Mouse (Mus musculus) layer of hippocampus, postnatal 14 days (tissue): ENCODE data around the gene Foxp4. TPM values are rescaled to one million over a fixed set of nuclear protein-coding genes. Genes with fewer than 3 reads are reported as not detected.

ENCODE experiments used
- DNase-seq, 2 experiments: peaks; one replicate each; pipeline ENCODE4 v3.0.0; 2021 to 2022; ENCODE audit warnings: low spot score in 2 of 2, mixed read lengths in 1 of 2
- total RNA-seq, 2 experiments: library from RNA; stranded (reverse); gene quantifications; 2 replicates each; pipeline ENCODE4 v1.2.3; 2021

Gene Foxp4
- total RNA-seq, 2 experiments from 2014 or later: 43.4 to 49.1 TPM

GRCm38 (mm10) chr17:47818038-47818725, 106.3 kb downstream of the Foxp4 start:
- no peak for DNase-seq

Other genes starting within 250 kb of the Foxp4 start
- 100 to 1,000 TPM; 225 to 243 TPM for gene Tomm6, start 236.3 kb downstream of the Foxp4 start, total RNA-seq
- 10 to 100 TPM; 22.2 to 27.6 TPM for gene Frs3, start 235.6 kb downstream of the Foxp4 start, total RNA-seq
- gene Gm21981, start 230.2 kb downstream of the Foxp4 start, total RNA-seq: 1 to 10 TPM; 2.4 to 2.7 TPM
- gene Prickle4, start 229.9 kb downstream of the Foxp4 start, total RNA-seq: 1 to 10 TPM; 7.3 to 7.5 TPM
- gene Pgc, start 197.8 kb downstream of the Foxp4 start, total RNA-seq: not detected
- gene Tfeb, start 187.6 kb downstream of the Foxp4 start, total RNA-seq: 10 to 100 TPM; 12.6 to 14.8 TPM
- gene Mdfi, start 90.0 kb downstream of the Foxp4 start, total RNA-seq: 1 to 10 TPM; 1.4 to 1.8 TPM
- not detected for gene 1700122O11Rik, start 113.6 kb upstream of the Foxp4 start, total RNA-seq
- gene 1700067P10Rik, start 164.7 kb upstream of the Foxp4 start, total RNA-seq: not detected
- not detected for gene 9830107B12Rik, start 221.6 kb upstream of the Foxp4 start, total RNA-seq
- gene A530064D06Rik, start 242.6 kb upstream of the Foxp4 start, total RNA-seq: not detected